Mouse (Mus musculus) stomach, postnatal 0 days (tissue): ENCODE measurements around the gene Lnpk.

Experiments used
- CTCF ChIP-seq: IDR thresholded peaks from 2 replicates; pipeline ENCODE4 v1.5.1; 2016; ENCODE audit warnings: antibody characterized with exemption, low read depth, mild to moderate bottlenecking, moderate library complexity
- EP300 ChIP-seq: optimal IDR thresholded peaks from 2 replicates; pipeline ENCODE3; 2016; ENCODE audit warnings: antibody characterized with exemption

GRCm38 (mm10) chr2:74570390-74570789, 8.8 kb downstream of the Lnpk start:
- no peak for TF ChIP-seq CTCF
- TF ChIP-seq EP300: no peak
